Mouse (Mus musculus): Measurements from ENCODE around the gene 4930412O13Rik. TPM values are rescaled to one million over a fixed set of nuclear protein-coding genes. Genes with fewer than 3 reads are reported as not detected.

Gene 4930412O13Rik
- total RNA-seq (2023): not detected in 2 replicates

GRCm38 (mm10) chr2:9881051-9881591, at the start of gene 4930412O13Rik:
TSS of gene 4930412O13Rik (plus strand) at chr2:9881252.

GRCm38 (mm10) chr2:9888913-9889650, 8.0 kb downstream of the 4930412O13Rik start, which contains the start of gene 9230102O04Rik:
TSS of gene 9230102O04Rik (minus strand) at chr2:9889540.

GRCm38 (mm10) chr2:9889651-9890183, 8.7 kb downstream of the 4930412O13Rik start, which contains the start of gene Gata3:
TSS of gene Gata3 (minus strand) at chr2:9890034.

Other genes with a start within 250 kb of the 4930412O13Rik start
- gene 9230102O04Rik, start 8.3 kb downstream of the 4930412O13Rik start, total RNA-seq (2023): not detected in 2 replicates
- gene Gata3, start 8.8 kb downstream of the 4930412O13Rik start, total RNA-seq (2023): 0.32 and 1.0 TPM in 2 replicates
- 7.9 TPM in 2 replicates for gene Taf3, start 167.3 kb downstream of the 4930412O13Rik start, total RNA-seq (2023)
- gene Atp5c1, start 199.3 kb downstream of the 4930412O13Rik start, total RNA-seq (2023): 92.0 and 99.3 TPM in 2 replicates
- gene Kin, start 199.3 kb downstream of the 4930412O13Rik start, total RNA-seq (2023): 14.8 and 20.3 TPM in 2 replicates